Mouse (Mus musculus) 3134 (cell line): ENCODE data around the gene Stab1.

Experiments
- DNase-seq: peaks from one replicate; pipeline ENCODE4 v3.0.0-alpha.2; 2011; ENCODE audit warnings: low spot score; ENCODE audit not compliant: insufficient read length; ENCODE audit errors: extremely low read depth

The Stab1 gene

GRCm38 (mm10) chr14:31133023-31133665 lies 35.3 kb downstream of the Stab1 start:
- no peak for DNase-seq

- DNase-seq, result no peak
These were observed 35.9 kb downstream of the Stab1 start for GRCm38 (mm10) chr14:31132491-31132975.

DNA sequence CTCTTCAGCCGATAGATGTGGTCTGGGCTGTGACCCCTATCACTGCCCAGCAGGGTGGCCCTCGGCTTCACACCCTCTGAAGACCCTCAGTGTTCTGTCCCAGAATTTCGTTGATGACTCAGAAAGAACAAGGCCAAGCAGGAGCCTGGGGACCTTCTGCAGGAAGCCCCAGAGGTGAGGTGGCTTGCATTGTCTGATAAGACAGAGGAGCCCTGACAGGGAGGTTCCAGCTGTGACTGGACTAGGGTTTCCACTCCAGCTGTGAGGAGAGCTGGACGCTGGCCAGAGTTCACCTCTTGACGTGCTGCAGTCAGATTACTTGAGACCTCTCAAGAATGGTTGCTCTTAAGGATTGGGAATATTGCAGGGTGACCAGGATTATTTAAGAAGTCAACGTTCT lies 36.4 kb downstream of the Stab1 start:
- no peak for DNase-seq

DNA sequence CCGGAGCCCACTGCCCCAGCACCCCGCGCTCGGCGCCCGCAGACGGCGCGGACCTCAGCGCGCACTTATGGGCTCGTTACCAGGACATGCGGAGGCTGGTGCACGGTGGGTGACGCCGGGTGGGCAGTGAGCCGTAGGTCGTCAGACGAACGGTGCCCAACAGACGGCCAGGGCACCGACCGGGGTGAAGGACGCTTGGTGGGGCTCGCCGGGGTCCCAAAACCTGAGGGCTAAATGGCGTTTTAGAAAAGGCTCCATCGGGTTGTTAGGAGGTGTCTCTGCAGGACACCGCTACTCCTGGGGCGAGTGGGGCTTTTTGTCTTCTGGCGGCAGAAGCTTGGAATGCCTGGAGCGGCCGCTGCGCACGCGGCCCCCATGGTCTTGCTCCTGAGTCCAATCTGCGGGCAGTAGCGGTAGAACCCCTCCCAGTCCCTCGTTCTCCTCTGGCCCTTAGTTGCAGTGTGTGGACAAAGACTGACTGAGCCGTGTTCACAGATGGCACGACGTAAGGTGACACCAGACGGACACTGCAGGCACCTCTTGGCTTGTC lies 37.1 kb downstream of the Stab1 start:
- peak; percentile 63 for DNase-seq

- peak; percentile 84 for DNase-seq
These were observed 37.9 kb downstream of the Stab1 start, which contains the start of gene Nt5dc2 for GRCm38 (mm10) chr14:31130236-31131220. Gene Nt5dc2 (plus strand): TSS chr14:31131053.

GRCm38 (mm10) chr14:31129326-31130235 lies 38.9 kb downstream of the Stab1 start:
- DNase-seq, result no peak

DNA sequence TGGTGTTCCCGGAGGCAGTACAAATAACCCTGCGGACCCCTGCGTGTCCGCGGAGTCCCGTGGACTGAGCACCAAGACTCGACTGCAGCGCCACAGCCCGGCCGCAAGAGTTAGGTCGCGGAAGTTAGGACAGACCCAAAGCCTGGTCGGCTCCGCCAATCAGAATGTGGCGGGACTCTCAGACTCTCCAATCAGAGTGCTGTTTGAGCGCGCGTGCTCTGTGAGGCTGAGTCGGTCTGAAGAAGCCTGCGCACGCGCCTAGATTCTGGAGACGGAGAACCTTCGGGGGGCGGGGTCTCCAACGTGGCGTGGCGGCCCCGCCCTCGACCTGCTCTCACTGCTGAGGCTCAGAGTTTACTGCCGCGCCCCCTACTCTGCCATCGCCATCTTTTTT lies 39.6 kb downstream of the Stab1 start, which contains the start of gene Smim4:
TSS of gene Smim4 (minus strand) at position 131 of the 394 bp plus-strand sequence.
- peak; percentile 98 for DNase-seq

DNA sequence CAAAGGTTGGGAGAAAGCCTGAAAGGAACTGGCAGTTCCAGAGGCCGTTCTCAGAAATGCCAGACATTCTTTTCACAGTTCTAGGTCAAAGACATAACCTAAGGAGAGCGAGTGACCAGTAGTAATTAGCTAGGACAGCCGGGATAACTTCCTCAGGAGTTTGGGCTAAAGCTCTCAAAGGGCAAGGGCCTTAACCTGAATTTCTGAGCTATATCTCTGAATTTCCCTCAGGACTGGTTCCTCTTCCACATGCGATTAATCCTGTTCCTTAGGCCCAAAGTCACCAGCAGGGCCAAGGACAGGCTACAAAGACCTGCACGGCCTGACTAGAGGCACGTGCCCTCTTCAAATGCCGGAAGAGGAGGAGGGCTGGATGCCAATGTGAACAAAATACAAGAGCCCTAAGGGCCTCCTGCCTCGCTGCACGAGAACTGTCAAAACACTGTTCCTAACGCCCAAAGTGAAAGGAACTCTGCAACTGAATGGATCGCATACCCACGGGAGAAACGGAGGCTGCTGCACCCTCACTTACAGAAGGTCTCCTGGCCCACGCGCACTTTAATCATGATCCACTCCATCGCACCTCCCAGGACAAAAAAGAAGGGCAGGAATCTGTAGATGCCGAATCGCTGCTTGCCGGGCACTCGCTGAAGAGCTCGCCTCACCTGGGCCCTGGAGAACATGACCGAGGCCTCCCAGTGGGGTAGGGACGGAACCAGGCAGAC lies 40.2 kb downstream of the Stab1 start:
- DNase-seq, result no peak

GRCm38 (mm10) chr14:31126826-31127225 lies 41.6 kb downstream of the Stab1 start:
- DNase-seq, result no peak

- no peak for DNase-seq
These were observed 43.0 kb downstream of the Stab1 start for GRCm38 (mm10) chr14:31125106-31126075.

- DNase-seq, result no peak
These were observed 52.9 kb downstream of the Stab1 start for GRCm38 (mm10) chr14:31115522-31115921.

DNA sequence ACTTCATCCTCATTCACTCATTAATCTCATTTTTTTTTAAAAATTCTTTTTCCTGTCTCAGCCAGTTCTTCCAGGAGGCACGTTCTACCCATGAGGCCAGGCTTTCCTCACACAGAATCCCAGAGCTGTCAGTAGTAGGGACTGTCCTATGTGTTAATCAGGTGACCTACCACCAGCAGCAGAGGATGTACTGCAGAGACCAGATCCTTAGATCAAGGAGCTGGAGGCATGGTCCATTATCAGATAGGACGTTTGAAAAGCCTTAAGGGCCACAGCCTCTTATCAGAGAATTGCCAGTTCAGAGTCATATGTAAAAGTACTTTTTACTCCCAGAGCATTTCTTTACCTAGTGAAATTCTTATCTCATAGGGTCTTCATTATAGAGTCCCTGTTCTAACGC lies 54.4 kb downstream of the Stab1 start:
- no peak for DNase-seq

GRCm38 (mm10) chr14:31112187-31112586 lies 56.3 kb downstream of the Stab1 start:
- no peak for DNase-seq

DNA sequence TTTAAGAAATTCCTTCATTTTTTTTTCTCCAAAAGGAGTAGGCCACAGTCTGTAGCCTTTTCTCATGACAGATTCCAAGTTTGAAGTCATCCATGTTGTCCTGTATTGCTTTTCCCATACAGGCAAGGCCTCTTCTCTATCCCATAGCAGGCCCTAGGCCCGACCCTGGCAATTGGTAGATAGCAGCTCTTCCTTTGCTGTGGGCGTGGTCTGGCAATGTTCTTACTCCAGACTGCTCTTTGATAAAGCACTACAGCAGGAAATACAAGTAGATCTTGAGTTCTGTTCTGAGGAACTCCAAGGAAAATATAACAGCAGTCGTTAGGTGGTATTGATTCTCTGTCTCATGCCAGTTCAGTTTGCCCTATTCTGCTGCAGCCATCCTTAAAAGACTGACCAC lies 57.8 kb downstream of the Stab1 start:
- no peak for DNase-seq

DNA sequence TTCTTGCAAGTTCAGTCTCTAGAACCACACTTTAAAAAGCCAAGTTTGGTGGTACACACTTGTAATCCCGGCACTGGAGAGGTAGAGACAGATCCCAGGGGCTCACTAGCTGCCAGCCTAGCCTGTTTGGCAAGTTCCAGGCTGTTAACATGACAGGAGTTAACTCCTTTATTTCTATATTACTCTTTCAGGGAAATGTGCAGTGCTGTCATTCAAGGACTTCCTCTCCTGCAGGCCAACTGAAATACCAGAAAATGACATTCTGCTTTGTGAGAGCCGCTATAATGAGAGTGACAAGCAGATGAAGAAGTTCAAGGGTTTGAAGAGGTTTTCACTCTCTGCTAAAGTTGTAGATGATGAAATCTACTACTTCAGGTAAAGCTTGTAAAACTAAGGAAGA lies 63.3 kb downstream of the Stab1 start:
- DNase-seq, result no peak

DNA sequence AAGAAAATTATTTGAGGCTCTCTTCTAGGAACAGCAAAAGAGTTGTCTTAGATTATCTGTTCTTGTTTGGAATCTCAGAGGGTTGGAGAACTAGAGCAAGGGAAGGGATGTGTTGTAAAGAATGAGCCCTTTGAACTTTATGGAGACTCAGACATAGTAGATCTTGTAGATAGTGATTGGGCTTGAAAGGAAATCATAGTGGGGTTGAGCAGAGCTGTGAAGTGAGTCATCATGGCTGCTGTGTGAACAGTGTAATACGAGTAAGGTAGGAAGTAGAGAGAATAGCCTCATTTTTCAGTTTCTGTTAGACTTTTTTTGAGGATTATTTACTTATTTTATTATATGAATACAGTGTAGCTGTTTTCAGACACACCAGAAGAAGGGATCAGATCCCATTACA lies 78.5 kb downstream of the Stab1 start:
- no peak for DNase-seq
